Mouse (Mus musculus): Measurements from ENCODE around the gene Tapbpl. TPM values are rescaled to one million over a fixed set of nuclear protein-coding genes. Genes with fewer than 3 reads are reported as not detected.

Gene Tapbpl
- total RNA-seq, 1 experiment from 2014 or later = 29.7 TPM

GRCm38 (mm10) chr6:125252285-125252684, 20.6 kb upstream of the Tapbpl start:
- no peak for ATAC-seq (replicated peaks in 1 of 2; ENCODE audit: insufficient read depth in 1 of 2, low FRiP score in 2 of 2, low TSS enrichment in 1 of 2, low read depth in 1 of 2, poor library complexity in 2 of 2, severe bottlenecking in 2 of 2)

GRCm38 (mm10) chr6:125244551-125244950, 12.9 kb upstream of the Tapbpl start:
- ATAC-seq (replicated peaks in 1 of 2; ENCODE audit: insufficient read depth in 1 of 2, low FRiP score in 2 of 2, low TSS enrichment in 1 of 2, low read depth in 1 of 2, poor library complexity in 2 of 2, severe bottlenecking in 2 of 2) = no peak

GRCm38 (mm10) chr6:125241566-125241965, 9.9 kb upstream of the Tapbpl start:
- ATAC-seq (replicated peaks in 1 of 2; ENCODE audit: insufficient read depth in 1 of 2, low FRiP score in 2 of 2, low TSS enrichment in 1 of 2, low read depth in 1 of 2, poor library complexity in 2 of 2, severe bottlenecking in 2 of 2) = peak; percentile 60 to 61

GRCm38 (mm10) chr6:125240617-125241016, 9.0 kb upstream of the Tapbpl start:
- ATAC-seq (replicated peaks in 1 of 2; ENCODE audit: insufficient read depth in 1 of 2, low FRiP score in 2 of 2, low TSS enrichment in 1 of 2, low read depth in 1 of 2, poor library complexity in 2 of 2, severe bottlenecking in 2 of 2) = no peak

GRCm38 (mm10) chr6:125239547-125239946, 7.9 kb upstream of the Tapbpl start:
- no peak for ATAC-seq (replicated peaks in 1 of 2; ENCODE audit: insufficient read depth in 1 of 2, low FRiP score in 2 of 2, low TSS enrichment in 1 of 2, low read depth in 1 of 2, poor library complexity in 2 of 2, severe bottlenecking in 2 of 2)

GRCm38 (mm10) chr6:125238396-125238795, 6.7 kb upstream of the Tapbpl start:
- ATAC-seq (replicated peaks in 1 of 2; ENCODE audit: insufficient read depth in 1 of 2, low FRiP score in 2 of 2, low TSS enrichment in 1 of 2, low read depth in 1 of 2, poor library complexity in 2 of 2, severe bottlenecking in 2 of 2) = peak; percentile 18 to 25; a peak in 2 of 4 replicates

- peak; percentile 18 to 27; a peak in 3 of 4 replicates for ATAC-seq (replicated peaks in 1 of 2; ENCODE audit: insufficient read depth in 1 of 2, low FRiP score in 2 of 2, low TSS enrichment in 1 of 2, low read depth in 1 of 2, poor library complexity in 2 of 2, severe bottlenecking in 2 of 2)
Observed at GRCm38 (mm10) chr6:125237421-125237820, 5.8 kb upstream of the Tapbpl start.

GRCm38 (mm10) chr6:125236782-125237181, 5.1 kb upstream of the Tapbpl start, which contains the start of gene Cd27:
Gene Cd27, minus strand, starts transcription at chr6:125237010.
- no peak for ATAC-seq (replicated peaks in 1 of 2; ENCODE audit: insufficient read depth in 1 of 2, low FRiP score in 2 of 2, low TSS enrichment in 1 of 2, low read depth in 1 of 2, poor library complexity in 2 of 2, severe bottlenecking in 2 of 2)

GRCm38 (mm10) chr6:125236341-125236740, 4.7 kb upstream of the Tapbpl start:
- ATAC-seq (replicated peaks in 1 of 2; ENCODE audit: insufficient read depth in 1 of 2, low FRiP score in 2 of 2, low TSS enrichment in 1 of 2, low read depth in 1 of 2, poor library complexity in 2 of 2, severe bottlenecking in 2 of 2) = no peak

GRCm38 (mm10) chr6:125234520-125234828, 2.8 kb upstream of the Tapbpl start:
- ATAC-seq (replicated peaks in 1 of 2; ENCODE audit: insufficient read depth in 1 of 2, low FRiP score in 2 of 2, low TSS enrichment in 1 of 2, low read depth in 1 of 2, poor library complexity in 2 of 2, severe bottlenecking in 2 of 2) = no peak

GRCm38 (mm10) chr6:125233816-125234519, 2.3 kb upstream of the Tapbpl start:
- ATAC-seq (replicated peaks in 1 of 2; ENCODE audit: insufficient read depth in 1 of 2, low FRiP score in 2 of 2, low TSS enrichment in 1 of 2, low read depth in 1 of 2, poor library complexity in 2 of 2, severe bottlenecking in 2 of 2) = no peak

GRCm38 (mm10) chr6:125232516-125232915, 856 bp upstream of the Tapbpl start:
- ATAC-seq (replicated peaks in 1 of 2; ENCODE audit: insufficient read depth in 1 of 2, low FRiP score in 2 of 2, low TSS enrichment in 1 of 2, low read depth in 1 of 2, poor library complexity in 2 of 2, severe bottlenecking in 2 of 2) = no peak

GRCm38 (mm10) chr6:125232045-125232437, 381 bp upstream of the Tapbpl start:
- ATAC-seq (replicated peaks in 1 of 2; ENCODE audit: insufficient read depth in 1 of 2, low FRiP score in 2 of 2, low TSS enrichment in 1 of 2, low read depth in 1 of 2, poor library complexity in 2 of 2, severe bottlenecking in 2 of 2) = 0 out of 4 replicates have a peak, but pooled peaks of 1 of the 2 experiments have one; percentile 5

GRCm38 (mm10) chr6:125230571-125230970, 1.1 kb downstream of the Tapbpl start:
- ATAC-seq (replicated peaks in 1 of 2; ENCODE audit: insufficient read depth in 1 of 2, low FRiP score in 2 of 2, low TSS enrichment in 1 of 2, low read depth in 1 of 2, poor library complexity in 2 of 2, severe bottlenecking in 2 of 2) = no peak

GRCm38 (mm10) chr6:125225518-125226115, 6.0 kb downstream of the Tapbpl start:
- no peak for ATAC-seq (replicated peaks in 1 of 2; ENCODE audit: insufficient read depth in 1 of 2, low FRiP score in 2 of 2, low TSS enrichment in 1 of 2, low read depth in 1 of 2, poor library complexity in 2 of 2, severe bottlenecking in 2 of 2)

GRCm38 (mm10) chr6:125222577-125222976, 9.1 kb downstream of the Tapbpl start:
- ATAC-seq (replicated peaks in 1 of 2; ENCODE audit: insufficient read depth in 1 of 2, low FRiP score in 2 of 2, low TSS enrichment in 1 of 2, low read depth in 1 of 2, poor library complexity in 2 of 2, severe bottlenecking in 2 of 2) = no peak

- peak; percentile 65 to 66 for ATAC-seq (replicated peaks in 1 of 2; ENCODE audit: insufficient read depth in 1 of 2, low FRiP score in 2 of 2, low TSS enrichment in 1 of 2, low read depth in 1 of 2, poor library complexity in 2 of 2, severe bottlenecking in 2 of 2)
Observed at GRCm38 (mm10) chr6:125222146-125222545, 9.5 kb downstream of the Tapbpl start.

GRCm38 (mm10) chr6:125221115-125221745, 10.4 kb downstream of the Tapbpl start:
- no peak for ATAC-seq (replicated peaks in 1 of 2; ENCODE audit: insufficient read depth in 1 of 2, low FRiP score in 2 of 2, low TSS enrichment in 1 of 2, low read depth in 1 of 2, poor library complexity in 2 of 2, severe bottlenecking in 2 of 2)
